Mouse (Mus musculus) gastrocnemius, postnatal 10 days (tissue): ENCODE data around the gene Adamtsl1. TPM values are rescaled to one million over a fixed set of nuclear protein-coding genes. Genes with fewer than 3 reads are reported as not detected.

Experiments used
- DNase-seq: peaks from one replicate; pipeline ENCODE4 v3.0.0; 2021; ENCODE audit warnings: mixed read lengths
- total RNA-seq, 2 experiments: library from RNA; stranded (reverse); gene quantifications; 2 replicates each; pipeline ENCODE4 v1.2.3; 2021

Adamtsl1 gene
- total RNA-seq, 2 experiments from 2014 or later, result 13.2 to 17.6 TPM

DNA sequence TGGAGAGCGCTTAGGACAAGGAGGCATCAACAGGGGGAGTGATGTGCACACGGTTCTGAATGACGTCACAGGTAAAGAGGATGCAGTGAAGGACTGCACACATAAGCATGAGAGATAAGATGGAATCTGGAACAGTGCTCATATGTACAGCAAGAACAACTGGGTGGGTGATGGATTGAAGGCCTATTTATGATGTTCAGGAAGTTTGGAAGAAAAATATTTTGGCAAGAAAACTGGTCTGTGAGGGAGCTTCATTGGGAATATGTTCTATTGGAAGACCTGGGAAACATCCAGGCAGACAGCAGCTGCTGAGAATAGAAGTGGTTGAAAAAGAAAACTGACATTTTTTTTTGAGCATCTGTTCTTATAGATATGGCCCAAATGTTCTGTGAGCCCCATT lies 300.4 kb downstream of the Adamtsl1 start:
- DNase-seq, result no peak

DNA sequence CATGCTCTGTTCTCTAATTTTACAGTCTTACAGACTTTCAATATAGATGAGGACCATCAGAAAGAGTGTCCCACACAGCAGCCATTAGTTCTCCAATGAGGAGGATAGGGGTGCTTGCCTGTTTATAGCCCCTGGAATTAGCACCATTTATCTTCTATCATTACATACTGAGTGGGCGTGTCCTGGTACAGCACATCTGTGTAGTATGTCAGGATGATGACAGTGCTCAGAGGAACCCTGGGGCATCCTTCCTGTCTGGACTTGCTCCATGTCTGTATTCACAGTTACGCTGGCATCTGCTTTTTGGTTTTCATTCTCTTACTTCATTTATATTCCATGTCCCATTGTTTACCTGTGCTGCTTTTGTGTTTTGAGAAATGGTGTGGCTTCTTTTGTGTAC lies 304.5 kb downstream of the Adamtsl1 start:
- DNase-seq, result no peak

DNA sequence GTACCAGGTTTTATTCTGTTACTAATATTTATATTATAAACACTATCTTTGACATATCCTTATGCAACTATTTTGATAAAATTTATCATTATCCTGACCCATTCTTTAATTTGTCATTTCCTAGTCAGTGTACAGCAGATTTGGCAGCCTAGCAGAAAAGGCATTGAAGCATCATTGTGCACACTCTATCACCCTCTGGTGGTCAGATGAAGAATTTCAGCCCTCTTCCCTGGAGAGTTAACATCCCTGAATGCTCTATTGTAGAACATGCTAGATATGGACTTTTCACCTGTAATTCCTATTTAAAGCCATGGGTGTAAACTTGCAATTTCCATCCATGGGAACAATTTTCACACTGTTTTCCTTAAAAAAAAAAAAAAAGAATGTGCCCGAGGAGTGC lies 305.2 kb downstream of the Adamtsl1 start:
- no peak for DNase-seq

DNA sequence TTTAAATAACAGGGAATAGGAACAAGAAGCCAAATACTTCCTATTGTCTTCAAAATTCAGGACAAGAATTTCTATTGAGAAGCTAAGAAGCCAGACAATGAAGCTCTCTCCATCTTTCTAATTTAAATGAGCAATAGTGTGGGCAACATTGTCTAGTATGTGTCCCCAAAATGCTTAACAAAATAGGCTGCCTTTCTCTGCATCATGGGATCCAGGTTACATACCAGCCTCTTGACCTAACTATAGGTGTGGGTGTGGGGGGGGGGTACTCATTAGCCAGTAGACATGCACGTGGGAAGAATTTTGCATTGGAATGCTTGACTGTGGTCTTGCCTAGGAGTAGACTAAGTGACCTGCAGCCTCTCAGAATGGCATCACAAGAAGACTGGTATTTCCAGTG lies 305.9 kb downstream of the Adamtsl1 start:
- DNase-seq, result no peak

DNA sequence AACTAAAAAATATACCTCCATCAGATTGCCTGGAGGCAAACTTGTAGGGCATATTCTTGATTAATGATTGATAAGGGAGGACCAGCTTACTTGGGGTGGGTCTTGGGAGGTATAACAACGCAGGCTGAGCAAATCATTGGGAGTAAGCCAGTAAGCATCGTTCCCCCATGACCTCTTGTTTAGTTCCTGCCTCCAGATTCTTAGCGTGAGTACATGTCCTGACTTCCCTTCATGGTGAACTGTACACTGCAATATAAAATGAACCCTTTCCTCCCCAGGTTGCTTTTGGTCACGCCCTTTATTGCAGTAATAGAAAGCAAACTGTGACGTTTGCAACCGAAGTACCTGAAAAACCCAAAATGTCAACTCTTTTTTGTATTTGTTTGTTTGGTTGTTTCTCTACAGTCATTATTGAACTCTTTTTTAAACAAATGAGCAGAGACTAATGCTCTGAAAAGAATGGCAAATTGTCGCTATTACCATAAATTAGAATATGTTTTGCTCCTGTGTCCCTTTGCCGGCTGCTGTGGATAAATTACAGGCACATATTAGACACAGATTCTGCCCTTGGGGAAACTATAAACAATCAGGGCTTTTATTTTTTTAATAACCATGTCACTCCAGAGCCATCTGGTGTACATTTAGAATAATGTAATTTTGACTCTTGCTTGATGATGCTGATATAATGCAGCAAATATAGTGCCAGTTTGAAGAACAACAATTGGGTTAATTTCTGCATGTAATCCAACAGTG lies 310.2 kb downstream of the Adamtsl1 start:
- DNase-seq, result no peak

DNA sequence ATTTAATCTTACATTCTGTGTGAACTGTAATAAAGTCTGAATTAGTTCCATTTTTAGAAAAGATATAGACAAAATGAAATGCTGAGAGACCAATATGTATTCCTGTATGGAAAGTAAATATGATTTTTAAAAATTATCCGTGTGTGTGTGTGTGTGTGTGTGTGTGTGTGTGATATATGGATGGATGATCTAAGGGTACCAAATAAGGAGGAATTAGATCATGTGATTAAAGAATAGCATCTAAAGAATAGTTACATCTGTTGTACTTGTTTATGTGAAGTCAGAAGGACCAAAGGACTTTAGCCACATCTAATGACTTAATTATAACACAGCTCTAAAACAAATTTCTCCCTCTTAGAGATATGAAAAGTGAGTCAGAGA lies 310.7 kb downstream of the Adamtsl1 start:
- no peak for DNase-seq

DNA sequence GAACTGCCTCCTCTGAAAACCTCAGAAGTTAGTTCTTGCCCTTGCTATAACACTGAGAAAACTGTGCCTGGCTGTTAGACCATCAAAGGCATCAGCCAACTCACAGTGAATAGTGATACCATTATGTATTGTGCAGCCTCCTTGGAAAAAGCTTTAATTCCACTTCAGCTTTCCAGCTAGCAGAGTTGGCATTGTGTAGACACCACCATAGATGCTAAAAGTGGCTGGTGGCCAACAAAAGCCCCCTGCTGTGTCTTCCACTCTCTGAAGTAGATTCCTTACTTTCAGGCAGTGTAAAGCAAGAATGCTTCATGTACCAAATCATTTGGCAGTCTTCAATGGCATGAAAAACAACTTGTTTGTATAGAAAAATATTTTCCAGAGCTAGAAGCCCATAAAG lies 323.1 kb downstream of the Adamtsl1 start:
- no peak for DNase-seq

DNA sequence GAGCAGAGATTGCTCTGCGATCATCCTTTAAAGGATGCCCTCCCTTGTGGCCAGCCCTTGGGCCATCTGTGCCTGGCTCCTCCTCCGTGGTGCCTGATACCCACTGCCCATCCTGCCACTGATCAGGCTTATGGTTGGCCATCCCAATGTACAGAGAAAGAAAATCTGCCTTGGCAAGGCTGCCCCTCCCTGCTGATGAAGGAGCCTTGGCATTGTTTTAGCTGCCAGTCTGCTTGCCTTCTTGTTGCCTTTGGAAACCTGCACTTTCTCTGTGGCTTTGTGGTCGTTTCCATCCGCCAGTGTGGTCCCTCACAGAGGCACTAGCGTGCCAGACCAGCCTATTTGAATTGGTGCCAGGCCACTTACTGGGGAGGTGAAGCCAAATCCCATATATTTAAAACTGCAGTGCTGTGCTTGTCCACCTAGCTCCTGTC lies 323.6 kb downstream of the Adamtsl1 start:
- no peak for DNase-seq

DNA sequence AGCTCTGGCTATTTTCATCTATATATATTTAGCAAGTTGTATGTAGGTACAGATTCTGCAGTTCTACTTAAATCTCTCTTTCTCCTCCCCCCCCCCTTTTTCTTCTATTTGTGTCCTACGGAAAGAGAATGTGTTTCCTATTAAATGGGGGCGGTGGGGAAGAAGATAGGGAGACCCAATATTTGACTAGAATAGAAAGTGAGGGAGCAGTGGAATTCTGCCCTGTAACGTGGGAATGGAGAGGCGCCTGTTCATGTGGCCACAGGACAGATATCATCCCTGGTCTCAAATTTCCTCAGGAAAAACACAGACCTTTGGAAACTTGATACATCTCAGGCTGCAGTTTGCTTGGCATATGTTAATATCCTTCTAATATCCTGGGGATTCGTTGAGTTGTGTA lies 324.1 kb downstream of the Adamtsl1 start:
- no peak for DNase-seq

DNA sequence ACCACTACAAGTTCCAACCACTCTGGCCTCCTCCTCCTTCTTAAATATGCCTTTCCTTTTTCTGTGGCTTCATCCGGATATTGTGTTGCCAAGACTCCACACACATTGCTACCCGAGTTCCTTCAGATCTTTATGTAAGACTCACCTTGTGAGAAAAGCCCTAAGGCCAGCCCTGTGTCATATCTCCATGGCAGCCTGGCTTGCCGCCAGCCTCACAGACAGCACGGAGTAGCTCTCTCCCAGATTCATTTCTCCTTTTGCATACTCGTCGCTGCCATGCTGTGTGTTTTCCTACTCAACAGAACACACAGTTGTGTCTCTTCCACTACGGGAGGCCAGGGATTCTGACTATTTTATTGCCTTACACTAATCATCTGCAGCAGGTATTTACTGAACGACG lies 328.1 kb downstream of the Adamtsl1 start:
- peak; percentile 13 for DNase-seq

DNA sequence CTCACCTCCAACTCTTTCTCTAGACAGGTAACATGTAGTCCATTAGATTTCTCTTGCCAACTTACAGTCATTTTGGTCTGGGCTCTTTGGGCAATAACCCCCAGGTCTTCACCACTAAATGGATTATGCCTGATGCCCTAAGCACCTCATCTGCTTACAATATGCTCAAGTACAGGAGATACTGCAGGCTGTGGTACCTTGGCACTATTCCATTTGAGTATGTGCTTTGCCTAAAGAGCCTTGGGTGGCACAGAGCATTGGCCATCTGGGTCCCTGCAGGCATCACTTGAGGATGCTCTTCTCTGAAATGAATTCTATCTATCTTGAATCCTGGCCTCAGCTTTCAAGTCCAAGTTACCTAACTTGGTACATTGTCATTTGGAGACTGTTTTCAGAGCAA lies 330.4 kb downstream of the Adamtsl1 start:
- no peak for DNase-seq

DNA sequence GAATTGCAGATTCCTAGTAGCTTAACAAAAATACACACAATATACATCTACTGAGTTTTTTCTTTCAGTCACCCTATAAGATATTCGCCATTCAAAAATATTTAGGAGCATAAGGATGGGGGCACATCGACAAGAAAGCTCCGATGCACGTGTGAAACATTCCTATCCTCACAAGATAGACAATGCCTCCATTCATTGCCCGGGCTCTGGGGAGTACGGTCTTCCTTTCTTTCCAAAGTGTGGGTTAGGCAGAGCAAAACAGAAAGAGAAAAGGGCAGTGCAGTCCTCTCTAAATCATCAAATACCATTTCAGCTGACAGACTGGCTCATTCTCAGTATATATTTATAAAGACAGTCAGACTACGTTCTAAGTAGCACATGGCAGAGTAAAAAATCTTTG lies 332.0 kb downstream of the Adamtsl1 start:
- DNase-seq, result no peak

DNA sequence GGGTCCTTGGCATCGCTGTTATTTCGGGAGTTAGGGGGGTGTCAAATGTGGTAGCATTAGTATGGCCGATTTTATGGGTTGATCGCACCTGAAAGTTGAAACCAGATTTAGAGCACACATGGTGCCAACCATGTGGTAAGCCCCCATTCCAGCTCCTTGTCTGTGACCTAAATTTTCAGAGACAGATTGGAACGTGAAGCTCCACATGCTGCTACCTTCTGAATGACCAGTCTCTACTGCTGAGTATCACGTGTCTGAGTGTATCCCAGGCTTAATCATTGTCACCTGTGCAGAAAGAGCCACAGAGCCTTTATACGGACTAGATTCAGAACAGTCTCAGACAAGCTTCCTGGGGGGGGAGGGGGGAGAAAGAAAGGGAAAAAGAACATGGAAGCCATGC lies 339.4 kb downstream of the Adamtsl1 start:
- DNase-seq, result no peak

DNA sequence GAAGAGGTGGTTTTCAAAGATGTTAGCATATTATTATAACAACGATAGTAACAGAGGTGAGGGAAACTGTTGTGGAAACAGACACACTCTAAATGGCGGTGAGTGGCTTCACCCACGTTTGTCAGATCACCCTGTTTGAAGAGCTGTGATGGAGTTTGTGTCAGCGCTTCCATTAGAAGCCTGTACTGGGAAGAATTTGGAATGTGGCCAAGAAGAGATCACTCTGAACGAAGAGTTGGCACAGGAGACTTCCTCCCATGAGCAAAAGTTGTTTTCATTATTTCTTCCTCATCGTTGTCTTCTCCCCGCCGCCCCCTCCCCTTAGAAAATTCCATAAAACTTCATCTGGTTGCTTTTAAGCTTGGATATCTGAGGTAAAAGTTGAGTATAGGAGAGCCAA lies 340.5 kb downstream of the Adamtsl1 start:
- no peak for DNase-seq

DNA sequence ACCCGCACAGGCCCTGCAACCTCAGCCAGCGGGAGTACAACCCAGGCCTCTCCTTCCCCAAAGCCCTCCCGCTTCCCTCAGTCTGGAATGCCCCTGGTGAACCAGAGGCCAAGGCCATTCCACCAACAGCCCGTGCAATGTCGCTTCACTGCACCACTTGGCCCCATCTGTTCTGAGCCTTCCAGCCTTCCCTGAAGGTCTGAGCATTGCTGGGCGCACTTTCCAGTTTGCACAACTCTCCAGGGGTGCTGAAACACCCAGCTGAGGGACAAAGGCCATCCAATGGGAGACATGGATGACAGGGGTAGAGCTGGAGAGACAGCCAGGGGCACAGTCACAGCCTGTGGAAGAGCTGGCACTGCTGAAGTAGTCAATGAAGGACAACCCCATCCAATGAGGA lies 365.4 kb downstream of the Adamtsl1 start:
- DNase-seq, result no peak

DNA sequence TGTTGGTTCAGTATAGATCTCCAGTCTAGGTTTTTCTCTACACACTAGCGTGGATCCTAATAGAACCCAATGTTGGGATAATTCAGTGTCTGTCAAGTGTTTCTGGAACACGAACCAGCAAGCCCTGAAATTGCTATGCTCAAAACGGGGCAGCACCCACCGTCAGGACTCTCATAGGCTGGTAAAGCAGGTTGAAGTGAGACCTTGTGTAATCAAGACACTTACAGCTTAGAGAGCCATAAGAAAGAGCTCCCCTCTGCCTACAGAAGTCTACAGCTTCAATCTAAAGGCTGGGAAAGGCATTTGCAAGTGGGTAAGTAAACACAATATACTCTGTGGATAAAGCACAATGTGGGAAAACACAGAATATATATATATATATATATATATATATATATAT lies 367.3 kb downstream of the Adamtsl1 start:
- DNase-seq, result no peak

DNA sequence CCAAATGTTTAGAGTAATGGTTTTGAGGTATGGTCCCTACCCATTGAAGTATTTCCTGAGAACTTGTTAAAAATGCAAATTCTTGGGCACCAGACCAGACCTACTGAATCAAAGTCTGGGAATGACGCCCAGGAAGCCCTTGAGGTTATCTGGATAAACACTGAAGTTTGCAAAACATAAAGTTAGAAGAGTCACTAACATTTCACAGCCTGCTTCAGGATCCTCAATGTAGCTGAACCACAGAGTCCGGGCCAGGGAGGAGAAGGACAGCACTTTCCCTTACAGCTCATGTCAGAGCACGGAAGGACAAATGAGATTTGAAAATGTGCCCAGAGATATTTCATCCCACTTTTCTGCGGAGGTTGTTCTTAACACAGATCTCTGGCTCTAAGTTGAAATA lies 370.1 kb downstream of the Adamtsl1 start:
- DNase-seq, result no peak

DNA sequence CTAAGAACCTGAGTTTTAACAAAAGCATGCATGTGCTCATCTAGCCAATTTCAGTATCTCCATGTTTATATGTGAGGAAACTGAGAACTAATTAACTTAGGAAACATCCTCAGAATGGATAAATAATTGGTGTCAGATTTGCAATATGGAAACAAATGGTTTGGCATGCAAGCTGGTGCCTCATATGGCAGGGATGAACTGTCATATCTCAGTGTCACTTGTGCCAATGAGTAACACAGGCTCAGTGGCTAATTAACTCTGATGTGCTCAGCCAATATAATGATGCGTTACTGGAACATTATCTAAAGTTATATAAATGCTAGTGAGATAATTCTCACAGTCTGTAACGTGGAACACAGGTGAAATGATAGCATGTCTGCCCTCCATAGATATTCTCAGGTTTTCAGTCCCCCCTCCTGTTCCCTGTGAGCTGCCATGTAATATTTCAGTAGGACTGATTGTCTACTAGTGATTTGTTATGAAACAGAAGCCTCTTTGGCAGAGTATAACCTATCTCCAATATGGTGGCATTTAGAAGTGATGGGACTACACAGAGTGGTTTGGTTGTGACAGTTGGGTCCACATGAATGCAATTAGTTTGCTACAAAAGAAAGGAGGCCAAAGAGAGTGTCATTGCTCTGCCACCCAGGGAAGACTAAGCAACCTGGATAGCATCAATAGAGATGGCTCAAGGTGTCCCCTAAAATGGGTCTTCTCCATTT lies 376.1 kb downstream of the Adamtsl1 start:
- no peak for DNase-seq

DNA sequence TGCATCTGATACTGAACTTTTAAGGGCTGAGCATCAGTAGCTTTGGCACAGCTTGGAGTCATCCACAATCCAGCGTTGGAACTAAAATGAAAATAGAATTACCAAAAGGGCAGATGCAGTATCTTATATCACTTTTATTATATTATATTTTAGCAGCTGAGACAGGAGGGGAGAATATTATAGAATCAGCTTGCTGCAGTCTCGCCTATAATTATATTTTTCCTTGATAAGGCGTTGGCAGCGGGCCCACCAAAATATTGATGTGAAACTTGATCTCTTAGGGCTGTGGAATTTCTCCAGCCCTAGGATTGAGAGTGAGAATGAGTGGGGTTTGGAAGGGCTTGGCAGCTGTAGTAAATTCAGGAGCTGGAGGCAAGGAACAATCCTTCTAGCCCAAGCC lies 387.3 kb downstream of the Adamtsl1 start:
- DNase-seq, result peak; percentile 5

DNA sequence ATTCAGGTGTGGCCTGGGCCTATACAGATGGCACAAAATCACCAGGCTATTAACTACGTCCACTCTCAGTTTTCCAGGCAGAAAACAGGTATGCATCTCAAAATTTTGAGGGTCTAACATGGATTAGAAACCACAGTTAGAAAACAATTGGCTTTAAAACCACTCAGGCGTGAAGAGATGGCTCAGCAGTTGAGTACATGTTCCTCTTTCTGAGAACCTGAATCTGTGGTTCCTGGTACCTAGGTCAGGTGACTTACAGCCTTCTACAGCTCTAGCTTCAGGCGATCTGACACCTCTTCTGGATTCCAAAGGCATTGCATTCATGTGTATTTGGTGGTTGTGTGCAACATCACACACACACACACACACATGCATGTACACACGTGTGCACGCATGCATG lies 390.2 kb downstream of the Adamtsl1 start:
- DNase-seq, result no peak

DNA sequence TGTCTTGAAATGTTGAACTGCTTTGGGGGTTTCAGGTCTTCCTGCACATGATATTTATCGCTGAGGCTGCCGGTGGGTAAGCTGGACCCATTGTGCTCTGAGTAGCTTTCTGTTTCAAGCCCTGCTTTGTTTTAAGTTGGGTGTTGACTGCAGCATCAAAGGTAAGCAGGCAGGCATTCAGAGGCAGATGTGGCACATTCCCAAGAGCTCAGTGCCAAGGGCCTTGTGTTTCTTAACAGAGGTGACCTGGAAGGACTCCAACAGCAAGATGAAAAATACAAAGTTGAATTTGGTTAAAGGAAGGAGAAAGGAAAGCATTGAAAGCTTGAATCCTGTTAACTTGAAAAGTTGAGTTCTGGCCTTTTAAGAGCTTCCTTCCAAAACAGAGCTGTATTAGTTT lies 402.1 kb downstream of the Adamtsl1 start:
- no peak for DNase-seq

DNA sequence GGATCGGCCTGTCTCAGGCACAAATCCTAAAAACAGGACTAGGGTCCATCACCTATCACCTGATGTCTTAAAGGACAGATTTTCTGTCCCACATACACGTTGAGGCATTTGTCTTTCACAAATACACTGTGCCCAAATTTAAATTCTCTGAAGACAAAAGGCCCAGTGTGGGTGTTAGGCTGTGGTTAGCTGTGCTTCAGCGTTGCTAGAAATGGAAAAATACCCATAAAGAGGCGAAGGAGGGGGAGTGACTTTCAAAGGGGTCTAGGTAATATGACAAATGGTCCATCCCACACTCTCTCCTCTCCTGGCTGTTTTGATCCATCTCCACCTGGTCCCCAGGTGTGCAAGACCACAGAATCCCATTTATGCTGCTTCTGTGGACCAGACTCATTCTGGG lies 404.4 kb downstream of the Adamtsl1 start:
- no peak for DNase-seq

DNA sequence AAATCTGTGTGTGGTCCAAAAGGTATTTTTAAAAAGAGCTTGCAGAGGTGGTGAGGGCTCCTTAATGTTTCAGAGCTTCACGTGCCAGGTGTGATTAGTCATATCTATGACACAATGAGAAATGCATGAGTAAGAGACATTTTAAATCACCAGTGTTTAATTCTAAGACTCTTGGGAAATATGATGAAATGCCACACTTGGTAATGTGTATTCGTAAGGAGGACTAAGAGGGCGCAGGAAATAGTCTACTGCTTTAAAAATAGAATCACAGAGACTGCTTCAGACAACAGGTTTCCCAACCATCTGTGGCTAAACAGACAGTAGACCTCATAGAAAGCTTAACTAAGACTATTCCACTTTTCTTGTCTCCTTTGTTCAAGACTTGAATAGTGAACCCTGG lies 406.5 kb downstream of the Adamtsl1 start:
- DNase-seq, result no peak

DNA sequence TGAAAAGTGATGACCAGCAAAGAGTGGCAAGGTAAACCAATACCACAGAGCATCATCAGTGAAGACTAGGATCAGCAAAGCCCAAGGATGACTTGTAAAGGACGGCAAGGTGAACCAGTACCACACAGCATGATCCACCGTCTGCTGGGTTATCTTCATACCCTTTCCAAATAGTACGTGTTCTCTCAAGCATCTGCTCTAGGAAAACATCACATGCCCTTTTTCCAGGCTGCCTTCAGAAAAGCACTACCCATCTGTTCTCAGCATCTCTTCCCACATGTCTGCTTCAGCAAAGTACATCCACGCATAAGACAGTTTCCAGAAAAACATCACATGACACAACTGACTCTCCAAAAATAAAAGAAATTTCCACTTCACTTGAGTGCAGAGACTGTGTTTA lies 408.8 kb downstream of the Adamtsl1 start:
- no peak for DNase-seq
